Mouse (Mus musculus) erythroid progenitor cell, adult 5-6 weeks (primary cell): ENCODE results near the gene Itpkc. TPM values are rescaled to one million over a fixed set of nuclear protein-coding genes. Genes with fewer than 3 reads are reported as not detected.

ENCODE experiments used
- ATAC-seq: replicated peaks from 2 replicates; pipeline ENCODE4 v1.8.0; 2016; ENCODE audit warnings: moderate number of reproducible peaks, mild to moderate bottlenecking, moderate TSS enrichment, inconsistent platforms; ENCODE audit not compliant: poor library complexity, low FRiP score, severe bottlenecking
- total RNA-seq, 2 experiments: library from RNA; stranded (forward) in 1 of 2; stranded (reverse) in 1 of 2; fragments of 150-400 nt in 1 of 2; fragments of 186-747, 209-891 nt in 1 of 2; gene quantifications; 2 replicates each; pipeline versions ENCODE4 v1.2.3 to v1.2.4; 2015 to 2017; ENCODE audit warnings: low replicate concordance in 2 of 2

The Itpkc gene
- total RNA-seq, 2 experiments from 2014 or later: 4.2 to 5.4 TPM

DNA sequence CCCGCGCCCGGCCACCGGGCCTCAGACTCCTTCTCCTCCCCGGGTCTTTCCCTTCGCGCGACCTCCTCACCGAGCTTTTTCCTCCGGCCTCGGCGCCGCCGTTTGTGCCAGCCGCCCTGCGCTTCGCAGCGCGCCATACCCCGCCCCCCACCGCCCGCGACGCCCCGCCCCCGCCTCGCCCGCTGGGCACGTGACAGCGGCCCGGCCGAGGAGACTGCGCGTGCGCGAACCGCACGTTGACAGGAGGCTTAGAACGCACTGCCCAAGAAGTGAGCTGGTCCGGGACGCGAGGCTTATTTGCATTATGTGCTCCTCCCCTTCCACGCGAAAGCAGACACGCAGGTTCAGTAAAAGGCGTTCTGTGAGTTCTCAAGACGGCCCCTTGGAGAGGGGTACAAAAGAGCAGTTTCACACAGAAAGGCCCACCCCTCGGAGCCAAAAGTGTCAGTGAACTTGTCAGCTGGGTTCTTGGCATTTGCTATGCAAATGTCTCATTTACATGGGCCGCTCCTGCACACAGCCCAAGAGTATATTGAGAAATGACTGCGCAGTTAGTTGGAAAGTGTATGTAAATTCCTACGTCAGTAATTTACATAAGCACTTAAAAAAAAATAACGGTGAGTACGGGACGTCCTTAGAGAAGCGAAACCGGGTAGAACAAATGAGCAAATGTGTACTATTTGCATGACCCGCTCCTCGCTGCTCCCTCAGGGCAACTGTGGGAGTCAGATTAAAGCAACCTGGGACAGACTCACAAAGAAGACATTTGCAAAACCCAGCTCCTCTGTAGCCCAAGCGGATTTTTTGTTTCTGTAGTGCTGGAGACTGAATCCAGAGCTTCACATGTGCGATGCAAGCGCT is 61.6 kb downstream of the Itpkc start, which contains the start of gene Egln2:
Gene Egln2, minus strand, starts transcription at position 189 of the 861 bp plus-strand sequence.
- peak; percentile 78 for ATAC-seq

DNA sequence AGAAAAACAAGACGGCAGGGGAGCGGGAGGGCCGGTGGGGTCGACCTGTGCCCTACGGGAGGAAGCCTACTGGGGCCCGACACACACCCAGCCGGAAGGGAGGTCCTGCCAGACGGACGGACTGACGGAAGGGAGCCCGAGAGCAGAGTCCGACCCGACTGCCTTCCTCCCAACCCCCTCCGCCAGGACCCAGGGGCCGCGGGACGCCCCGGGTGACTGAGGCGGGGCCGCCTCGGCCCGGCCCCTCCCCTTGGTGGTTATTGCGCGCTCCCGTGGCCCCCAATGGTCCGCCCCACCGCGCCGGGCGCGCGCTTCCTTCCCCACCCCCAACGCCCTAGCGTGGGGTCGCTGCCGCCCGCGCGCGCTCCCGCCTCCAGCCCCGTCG is 62.2 kb downstream of the Itpkc start:
- ATAC-seq: peak; percentile 32

DNA sequence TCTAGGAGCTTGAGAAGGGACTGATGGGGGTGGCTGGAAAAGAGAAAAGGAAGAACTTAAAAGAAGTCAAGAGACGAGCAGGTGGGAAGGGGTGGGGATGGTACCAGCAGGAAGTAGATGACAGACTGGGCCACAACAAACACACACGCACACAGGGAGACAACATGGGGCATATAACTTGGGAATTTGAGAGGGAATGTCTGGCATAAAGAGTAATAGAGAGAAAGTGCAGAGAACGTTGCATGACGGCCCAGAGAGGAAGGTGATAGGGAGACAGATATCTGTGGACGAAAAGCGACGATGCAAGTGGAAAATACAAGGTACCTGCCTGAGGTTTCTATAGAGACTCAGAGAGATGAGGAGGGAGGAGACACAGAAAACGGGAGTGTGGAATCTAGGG is 62.8 kb downstream of the Itpkc start:
- ATAC-seq: no peak

DNA sequence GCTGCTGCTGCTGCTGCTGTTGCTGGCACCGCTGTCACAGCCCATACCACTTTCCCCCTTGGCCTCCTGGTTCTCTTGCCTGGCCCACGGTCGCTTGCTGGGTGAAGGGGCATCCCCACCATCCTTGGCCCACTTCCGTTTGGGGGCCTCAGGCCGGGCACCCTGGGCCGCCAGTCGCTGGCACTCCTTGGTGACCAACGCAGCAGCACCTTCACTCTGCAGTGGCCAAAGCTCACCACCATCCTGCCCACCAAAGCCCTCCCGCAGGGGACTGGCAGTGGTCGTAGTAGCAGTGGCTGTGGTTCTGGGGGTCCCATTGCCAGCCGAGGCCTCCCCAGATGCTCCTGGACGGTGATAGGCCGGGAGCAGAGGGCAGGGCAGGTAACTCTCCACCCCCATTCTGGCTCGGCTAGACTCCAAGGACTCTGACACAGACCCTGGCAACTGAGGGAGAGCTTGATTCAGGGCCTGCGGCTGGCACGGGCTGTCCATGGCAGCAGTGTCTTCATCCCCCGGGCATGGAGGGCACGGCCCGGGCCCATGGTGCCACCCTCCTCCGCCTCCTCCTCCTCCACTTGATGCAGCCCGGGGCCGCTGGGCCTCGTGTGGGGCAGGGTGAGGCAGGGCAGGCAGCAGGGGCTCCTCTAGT is 63.3 kb downstream of the Itpkc start:
- no peak for ATAC-seq

DNA sequence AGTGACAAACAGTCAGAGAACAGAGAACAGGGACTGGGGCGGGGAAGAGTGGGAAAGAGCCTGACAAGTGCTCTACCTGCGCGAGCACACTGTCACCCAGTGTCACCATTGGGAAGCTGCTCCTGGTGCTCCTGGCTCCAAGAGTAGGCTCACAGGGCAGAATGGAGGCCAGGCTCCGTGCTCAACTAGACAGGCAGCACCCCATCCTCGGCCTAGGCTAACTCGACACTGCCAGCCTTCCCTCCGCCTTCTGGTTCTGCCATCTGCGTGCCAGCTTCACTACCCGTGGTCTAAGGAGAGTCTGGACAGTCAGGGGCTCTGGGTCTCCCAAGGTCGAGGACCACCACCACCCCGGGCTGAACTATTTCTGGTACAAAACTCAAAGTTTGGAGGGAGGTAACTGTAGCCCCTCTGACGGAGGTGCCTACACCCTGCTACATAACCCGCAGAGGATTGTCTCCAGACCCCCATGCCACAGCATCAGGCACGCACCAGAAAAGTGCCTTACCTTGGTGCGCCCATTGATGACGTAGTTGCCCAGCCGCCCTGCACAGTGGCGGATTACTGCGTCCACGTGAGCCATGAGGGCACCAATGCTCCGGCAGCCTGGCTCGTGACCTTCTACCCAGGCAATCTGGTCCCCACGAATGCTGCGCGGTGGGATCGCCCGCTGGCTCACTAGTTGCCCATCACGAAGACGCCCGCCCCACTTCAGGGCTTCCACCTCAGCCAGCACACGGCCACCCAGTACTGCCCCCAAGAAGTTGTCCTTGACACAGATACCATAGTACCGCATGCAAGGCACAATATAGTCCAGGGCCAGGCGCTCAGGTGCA is 64.1 kb downstream of the Itpkc start:
- no peak for ATAC-seq

DNA sequence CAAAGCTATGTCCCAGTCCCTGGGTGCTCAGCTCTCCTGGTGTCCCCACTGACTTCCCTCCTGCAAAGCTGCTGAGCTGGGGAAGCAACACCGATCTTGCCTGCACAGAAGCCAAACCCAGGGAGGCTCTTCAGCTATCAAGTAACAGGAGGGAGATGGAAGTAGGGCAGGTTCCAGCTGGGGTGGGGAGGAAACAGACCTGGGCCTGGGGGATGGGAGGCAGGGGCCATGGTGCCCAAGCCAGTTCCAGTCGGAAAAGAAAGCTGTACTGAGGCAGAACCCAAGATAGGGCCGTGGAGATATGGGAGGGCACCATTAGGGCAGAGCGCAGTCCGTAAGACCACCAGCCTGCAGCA is 65.0 kb downstream of the Itpkc start:
- ATAC-seq: no peak

DNA sequence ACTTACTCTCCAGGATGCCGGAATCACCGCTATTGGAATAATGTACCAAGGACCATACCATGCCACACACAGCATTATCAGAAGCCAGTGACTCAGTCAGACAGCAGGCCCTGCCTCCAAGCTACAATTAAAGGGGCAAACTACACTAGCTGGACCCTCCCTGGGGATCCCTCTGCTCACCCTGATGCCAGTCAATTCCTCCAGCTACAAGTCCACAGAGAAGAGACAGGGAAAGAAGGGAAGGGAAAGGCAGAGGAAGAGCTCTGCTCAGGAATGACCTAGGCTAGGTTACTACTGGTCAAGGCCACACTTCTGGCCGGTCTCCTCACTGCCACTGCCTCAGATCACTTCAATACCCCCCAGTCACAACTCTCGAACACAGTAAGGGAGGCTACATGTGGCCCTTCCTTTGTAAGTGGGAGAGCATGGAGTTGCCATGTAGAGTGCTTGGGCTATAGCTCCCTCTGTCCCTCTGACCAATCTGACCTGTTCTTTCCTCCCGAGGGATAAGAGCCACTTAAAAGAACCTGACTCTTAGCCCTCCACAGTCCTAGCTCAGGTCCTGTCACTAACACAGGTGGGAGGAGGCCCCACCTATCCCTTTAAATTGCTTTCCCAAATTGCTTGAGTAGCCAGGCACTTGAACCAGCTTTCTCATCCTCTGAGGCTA is 65.5 kb downstream of the Itpkc start:
- no peak for ATAC-seq

DNA sequence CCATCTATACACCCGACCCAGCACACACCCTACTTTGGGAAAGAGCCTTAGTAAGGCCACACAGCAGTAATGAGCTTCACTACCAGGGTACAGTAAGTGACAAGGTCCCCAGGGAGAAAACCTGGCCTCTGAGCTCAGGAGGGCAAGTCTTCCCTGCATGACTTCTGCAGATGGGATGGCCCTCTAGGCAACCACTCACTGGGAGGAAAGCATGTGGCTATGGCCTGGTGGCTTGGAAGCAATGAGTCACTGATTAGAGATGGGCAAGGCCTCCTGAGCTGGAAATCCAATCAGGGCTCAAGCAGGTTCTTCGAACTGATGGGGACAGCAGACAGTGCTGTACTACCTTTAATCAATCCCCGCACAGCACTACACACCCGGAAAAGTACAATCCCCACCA is 66.7 kb downstream of the Itpkc start:
- no peak for ATAC-seq

DNA sequence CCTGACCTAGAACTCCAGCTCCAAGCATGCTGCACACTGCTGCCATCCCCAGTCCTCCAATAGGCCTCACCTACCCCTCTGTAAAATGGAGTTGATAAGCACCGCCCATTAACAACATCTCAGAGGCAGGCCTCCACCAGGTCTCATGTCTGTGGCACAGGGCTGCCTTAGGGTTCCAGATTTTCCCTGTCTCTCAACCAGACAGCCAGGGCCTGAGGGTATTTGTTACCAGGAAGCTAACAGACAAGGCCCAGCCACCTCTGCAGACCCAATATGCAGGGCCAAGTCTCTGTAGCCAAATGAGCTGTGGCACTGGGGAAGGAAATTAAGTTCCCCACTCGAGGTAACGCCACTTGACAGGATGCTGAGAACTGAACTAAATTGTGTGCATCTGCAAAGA is 67.5 kb downstream of the Itpkc start:
- ATAC-seq: no peak

DNA sequence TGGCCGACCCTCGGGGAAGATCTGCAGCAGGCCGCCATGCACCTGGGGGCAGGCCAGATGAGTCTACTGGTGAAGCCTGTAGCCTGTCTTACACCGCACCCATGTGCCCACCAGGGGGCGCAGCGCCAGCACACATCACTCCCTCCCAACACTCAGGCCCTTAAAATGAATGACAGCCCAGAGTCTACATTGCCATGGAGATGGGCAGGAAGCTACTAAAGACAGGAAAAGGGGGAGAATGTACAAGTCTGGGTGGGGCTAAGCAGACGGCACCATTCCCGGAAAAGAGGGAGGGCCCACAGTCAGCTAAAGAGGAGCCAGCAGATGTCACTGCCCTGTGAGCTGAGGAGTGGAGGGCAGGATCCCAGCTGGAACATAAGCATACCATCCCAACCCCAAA is 68.6 kb downstream of the Itpkc start:
- peak; percentile 79 for ATAC-seq

DNA sequence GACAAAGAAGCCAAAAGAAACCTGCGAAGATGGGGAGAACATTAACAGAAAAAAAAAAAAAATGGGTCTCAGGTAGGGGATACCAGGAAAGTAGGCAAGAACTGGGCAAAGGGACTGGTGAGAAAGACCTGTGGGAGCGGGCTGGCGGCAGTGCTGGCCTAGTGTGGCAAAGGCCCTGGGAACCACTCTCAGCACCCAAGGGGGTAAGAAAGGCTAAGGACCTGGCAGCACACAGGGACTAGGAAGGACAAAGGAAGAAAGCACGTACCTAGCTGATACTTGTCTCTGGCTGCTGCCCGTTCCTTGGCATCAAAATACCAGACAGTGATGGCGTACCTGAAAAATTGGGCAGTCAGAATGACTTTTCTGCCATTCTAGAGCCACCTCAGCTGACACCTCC is 69.2 kb downstream of the Itpkc start:
- ATAC-seq: no peak

DNA sequence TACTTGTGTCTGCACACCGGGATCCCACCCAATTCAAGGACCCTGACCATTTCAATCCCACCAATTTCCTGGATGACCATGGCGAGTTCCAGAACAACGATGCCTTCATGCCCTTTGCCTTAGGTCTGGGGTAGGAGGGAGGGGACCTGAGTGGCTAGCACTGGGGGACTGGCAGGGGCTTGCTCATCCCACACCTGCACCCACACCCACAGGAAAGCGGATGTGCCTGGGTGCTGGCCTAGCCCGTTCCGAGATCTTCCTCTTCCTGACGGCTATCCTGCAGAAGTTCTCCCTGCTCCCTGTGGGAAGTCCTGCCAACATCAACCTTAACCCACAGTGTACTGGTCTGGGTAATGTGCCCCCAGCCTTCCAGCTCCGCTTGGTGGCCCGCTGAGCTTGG is 70.3 kb downstream of the Itpkc start:
- ATAC-seq: no peak

Other genes with a start within 250 kb of the Itpkc start
- gene Cyp2a12, start 199.6 kb downstream of the Itpkc start, total RNA-seq (2015; ENCODE audit: low replicate concordance): not detected in 2 replicates
- gene Cyp2a12, start 199.6 kb downstream of the Itpkc start, total RNA-seq (2017; ENCODE audit: low replicate concordance): not detected in 2 replicates
- gene Cyp2f2, start 108.8 kb downstream of the Itpkc start, total RNA-seq (2015; ENCODE audit: low replicate concordance): not detected in 2 replicates
- gene Cyp2f2, start 108.8 kb downstream of the Itpkc start, total RNA-seq (2017; ENCODE audit: low replicate concordance): not detected in 2 replicates
- gene Cyp2t4, start 74.9 kb downstream of the Itpkc start, total RNA-seq (2015; ENCODE audit: low replicate concordance): not detected in 2 replicates
- gene Cyp2t4, start 74.9 kb downstream of the Itpkc start, total RNA-seq (2017; ENCODE audit: low replicate concordance): not detected in 2 replicates
- gene Egln2, start 61.9 kb downstream of the Itpkc start, total RNA-seq (2015; ENCODE audit: low replicate concordance): 13.0 and 13.4 TPM in 2 replicates
- 4.9 and 9.6 TPM in 2 replicates for gene Egln2, start 61.9 kb downstream of the Itpkc start, total RNA-seq (2017; ENCODE audit: low replicate concordance)
- 3.2 and 9.2 TPM in 2 replicates for gene Rab4b, start 49.8 kb downstream of the Itpkc start, total RNA-seq (2015; ENCODE audit: low replicate concordance)
- 3.2 and 9.8 TPM in 2 replicates for gene Rab4b, start 49.8 kb downstream of the Itpkc start, total RNA-seq (2017; ENCODE audit: low replicate concordance)
- gene Gm21983, start 47.6 kb downstream of the Itpkc start, total RNA-seq (2015; ENCODE audit: low replicate concordance): not detected in 2 replicates
- gene Gm21983, start 47.6 kb downstream of the Itpkc start, total RNA-seq (2017; ENCODE audit: low replicate concordance): not detected in 2 replicates
- gene Mia, start 47.5 kb downstream of the Itpkc start, total RNA-seq (2015; ENCODE audit: low replicate concordance): not detected in 2 replicates
- not detected in 2 replicates for gene Mia, start 47.5 kb downstream of the Itpkc start, total RNA-seq (2017; ENCODE audit: low replicate concordance)
- 0.84 and 9.4 TPM in 2 replicates for gene BC024978, start 32.9 kb downstream of the Itpkc start, total RNA-seq (2015; ENCODE audit: low replicate concordance)
- not detected in 2 replicates for gene BC024978, start 32.9 kb downstream of the Itpkc start, total RNA-seq (2017; ENCODE audit: low replicate concordance)
- gene Snrpa, start 32.4 kb downstream of the Itpkc start, total RNA-seq (2015; ENCODE audit: low replicate concordance): 41.1 and 41.9 TPM in 2 replicates
- gene Snrpa, start 32.4 kb downstream of the Itpkc start, total RNA-seq (2017; ENCODE audit: low replicate concordance): 7.8 and 14.8 TPM in 2 replicates
- 2.9 TPM in 1 of 2 replicates, not detected in the other for gene Coq8b, start 4.4 kb upstream of the Itpkc start, total RNA-seq (2015; ENCODE audit: low replicate concordance)
- gene Coq8b, start 4.4 kb upstream of the Itpkc start, total RNA-seq (2017; ENCODE audit: low replicate concordance): 7.7 TPM in 1 of 2 replicates, not detected in the other
- gene Numbl, start 29.8 kb upstream of the Itpkc start, total RNA-seq (2015; ENCODE audit: low replicate concordance): 0.72 TPM in 1 of 2 replicates, not detected in the other
- gene Numbl, start 29.8 kb upstream of the Itpkc start, total RNA-seq (2017; ENCODE audit: low replicate concordance): under 0.01 and 2.0 TPM in 2 replicates
- gene Ltbp4, start 109.0 kb upstream of the Itpkc start, total RNA-seq (2015; ENCODE audit: low replicate concordance): not detected in 2 replicates
- 0.61 TPM in 1 of 2 replicates, not detected in the other for gene Ltbp4, start 109.0 kb upstream of the Itpkc start, total RNA-seq (2017; ENCODE audit: low replicate concordance)
- 11.5 and 20.5 TPM in 2 replicates for gene Shkbp1, start 127.4 kb upstream of the Itpkc start, total RNA-seq (2015; ENCODE audit: low replicate concordance)
- 4.7 and 5.1 TPM in 2 replicates for gene Shkbp1, start 127.4 kb upstream of the Itpkc start, total RNA-seq (2017; ENCODE audit: low replicate concordance)
- gene Gm20479, start 128.8 kb upstream of the Itpkc start, total RNA-seq (2015; ENCODE audit: low replicate concordance): 8.0 TPM in 1 of 2 replicates, not detected in the other
- not detected in 2 replicates for gene Gm20479, start 128.8 kb upstream of the Itpkc start, total RNA-seq (2017; ENCODE audit: low replicate concordance)
- gene Sptbn4, start 219.0 kb upstream of the Itpkc start, total RNA-seq (2015; ENCODE audit: low replicate concordance): not detected in 2 replicates
- 0.08 and 0.13 TPM in 2 replicates for gene Sptbn4, start 219.0 kb upstream of the Itpkc start, total RNA-seq (2017; ENCODE audit: low replicate concordance)
- gene Blvrb, start 219.3 kb upstream of the Itpkc start, total RNA-seq (2015; ENCODE audit: low replicate concordance): 538 and 642 TPM in 2 replicates
- 484 and 602 TPM in 2 replicates for gene Blvrb, start 219.3 kb upstream of the Itpkc start, total RNA-seq (2017; ENCODE audit: low replicate concordance)
- 9.0 and 9.2 TPM in 2 replicates for gene Sertad3, start 245.1 kb upstream of the Itpkc start, total RNA-seq (2015; ENCODE audit: low replicate concordance)
- 14.8 and 19.6 TPM in 2 replicates for gene Sertad3, start 245.1 kb upstream of the Itpkc start, total RNA-seq (2017; ENCODE audit: low replicate concordance)